Mouse (Mus musculus): Measurements from ENCODE around the gene Cnksr2. TPM values are rescaled to one million over a fixed set of nuclear protein-coding genes. Genes with fewer than 3 reads are reported as not detected.

Cnksr2 gene
- 0.02 and 0.08 TPM in 2 replicates for polyA plus RNA-seq (2012; rRNA removed)

GRCm38 (mm10) chrX:158043057-158043843, at the start of gene Cnksr2:
TSS of gene Cnksr2 (minus strand) at chrX:158043294.

GRCm38 (mm10) chrX:157818207-157818920, 224.7 kb downstream of the Cnksr2 start, which contains the start of gene Klhl34:
TSS of gene Klhl34 (plus strand) at chrX:157818435.

Other genes starting within 250 kb of the Cnksr2 start
- gene Klhl34, start 224.9 kb downstream of the Cnksr2 start, polyA plus RNA-seq (2012; rRNA removed): 0.03 TPM in 1 of 2 replicates, not detected in the other